Mouse (Mus musculus) activated CD4-positive, CD25-positive, alpha-beta regulatory T cell, adult 4 months (primary cell): ENCODE measurements around the gene Prim1. TPM values are rescaled to one million over a fixed set of nuclear protein-coding genes. Genes with fewer than 3 reads are reported as not detected.
"Not testable (repeated sequence)": the region's sequence is repeated elsewhere in the genome, so short reads cannot be mapped to it uniquely, and the experiment has no call there.

Experiments
- ATAC-seq: one replicate; pipeline ENCODE4 v1.8.0; 2017
- polyA plus RNA-seq, 2 experiments: library from polyadenylated mRNA; unstranded; fragments of 100-300 nt; shearing (Covaris generic); gene quantifications; one replicate each; pipeline ENCODE4 v1.2.1; 2017

Gene Prim1
- polyA plus RNA-seq, 2 experiments from 2014 or later, result 26.5 to 37.8 TPM

DNA sequence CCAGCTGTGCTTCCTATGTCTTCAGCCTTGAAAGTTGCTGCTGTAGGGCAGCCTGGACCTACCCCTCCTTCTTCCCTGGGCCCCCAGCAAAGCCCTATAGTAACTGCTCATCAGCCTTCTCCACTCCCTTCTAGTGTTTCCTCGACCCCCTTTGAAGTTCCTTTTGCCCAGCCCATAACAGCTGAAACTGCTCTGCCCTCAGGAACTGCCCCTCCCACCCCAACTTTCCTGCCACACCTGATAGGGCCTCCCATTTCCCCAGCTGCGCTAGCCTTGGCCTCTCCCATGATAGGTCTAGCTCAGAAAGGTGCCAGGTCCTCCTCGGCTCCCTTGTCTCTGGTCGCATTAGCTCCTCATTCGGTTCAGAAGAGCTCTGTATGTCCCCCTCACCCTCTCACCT is 24.2 kb downstream of the Prim1 start:
- ATAC-seq, result peak; percentile 9

- no peak for ATAC-seq
Measured at GRCm38 (mm10) chr10:128039858-128040257, 24.9 kb downstream of the Prim1 start.

DNA sequence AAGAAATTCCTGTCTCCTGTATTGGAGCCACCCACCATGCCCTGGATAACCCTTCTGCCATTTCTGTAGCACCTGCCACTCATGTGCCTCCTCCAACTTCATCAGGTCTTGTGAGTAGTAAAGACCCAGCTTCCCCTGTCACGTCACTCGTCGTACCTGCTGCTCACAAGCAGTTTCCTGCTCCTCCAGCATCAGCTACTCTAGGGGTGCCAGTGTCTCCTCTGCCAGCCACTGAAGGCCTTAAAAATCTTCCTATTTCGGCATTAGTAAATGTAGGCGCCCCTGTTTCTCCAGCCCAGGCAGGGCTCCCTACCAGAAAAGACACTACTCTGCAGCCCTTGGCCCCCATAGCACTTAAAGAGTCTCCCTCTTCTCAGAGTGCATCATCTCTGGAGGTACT is 25.3 kb downstream of the Prim1 start:
- ATAC-seq, result no peak

GRCm38 (mm10) chr10:128041636-128042035 is 26.7 kb downstream of the Prim1 start:
- no peak for ATAC-seq

GRCm38 (mm10) chr10:128042466-128042865 is 27.5 kb downstream of the Prim1 start:
- ATAC-seq, result no peak

GRCm38 (mm10) chr10:128043041-128043835 is 28.3 kb downstream of the Prim1 start:
- no peak for ATAC-seq

DNA sequence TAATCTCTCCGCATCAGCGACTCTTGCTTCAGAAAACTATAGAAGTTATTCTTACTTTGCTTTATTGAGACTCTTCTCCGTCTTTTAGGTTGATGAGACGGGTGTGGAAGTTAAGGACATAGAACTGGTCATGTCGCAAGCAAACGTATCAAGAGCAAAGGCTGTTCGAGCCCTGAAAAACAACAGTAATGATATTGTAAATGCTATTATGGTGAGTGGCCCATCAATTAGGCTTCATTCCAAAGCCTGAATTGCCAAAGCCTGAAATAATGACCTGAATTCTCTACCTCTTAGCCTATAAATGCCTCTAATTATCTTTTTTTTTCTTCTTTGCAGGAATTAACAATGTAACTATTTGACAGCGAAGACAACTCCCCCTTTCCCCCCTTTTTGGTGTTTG is 33.2 kb downstream of the Prim1 start:
- no peak for ATAC-seq

GRCm38 (mm10) chr10:128049741-128050140 is 34.8 kb downstream of the Prim1 start:
- ATAC-seq, result no peak

DNA sequence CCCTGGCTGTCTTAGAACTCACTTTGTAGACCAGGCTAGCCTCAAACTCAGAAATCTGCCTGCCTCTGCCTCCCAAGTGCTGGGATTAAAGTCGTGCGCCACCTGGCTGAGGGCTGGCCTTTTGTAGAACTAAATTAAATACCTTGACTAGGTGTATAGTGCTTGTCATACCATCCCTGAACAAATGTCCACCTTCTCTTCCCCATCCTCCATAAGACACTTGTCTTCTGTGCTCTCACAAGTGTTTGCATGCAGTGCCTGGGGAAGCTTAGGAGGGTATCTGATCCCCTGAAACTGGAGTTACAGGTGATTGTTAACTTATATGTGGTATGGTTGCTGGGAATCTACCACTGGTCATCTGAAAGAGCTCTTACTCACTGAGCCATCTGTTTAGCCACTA is 35.4 kb downstream of the Prim1 start:
- ATAC-seq, result no peak

DNA sequence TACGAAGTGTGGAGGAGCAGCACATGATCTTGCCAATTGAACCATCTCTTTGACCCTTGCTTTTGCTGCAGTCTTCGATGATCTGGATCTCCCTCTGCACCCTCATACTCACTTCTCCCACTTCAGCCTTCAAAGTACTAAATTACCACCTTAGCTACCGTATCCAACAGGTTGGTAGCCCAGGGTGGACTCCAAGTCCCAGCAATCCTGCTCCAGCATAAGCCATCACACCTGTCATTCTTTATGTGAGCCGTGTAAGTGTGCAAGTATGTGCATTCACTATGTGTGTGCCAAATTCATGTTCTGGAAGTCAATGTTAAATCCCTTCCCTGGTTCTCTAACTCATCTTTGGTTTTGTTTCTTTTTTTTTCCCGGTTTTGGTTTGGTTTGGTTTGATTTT is 36.6 kb downstream of the Prim1 start:
- ATAC-seq, result no peak

DNA sequence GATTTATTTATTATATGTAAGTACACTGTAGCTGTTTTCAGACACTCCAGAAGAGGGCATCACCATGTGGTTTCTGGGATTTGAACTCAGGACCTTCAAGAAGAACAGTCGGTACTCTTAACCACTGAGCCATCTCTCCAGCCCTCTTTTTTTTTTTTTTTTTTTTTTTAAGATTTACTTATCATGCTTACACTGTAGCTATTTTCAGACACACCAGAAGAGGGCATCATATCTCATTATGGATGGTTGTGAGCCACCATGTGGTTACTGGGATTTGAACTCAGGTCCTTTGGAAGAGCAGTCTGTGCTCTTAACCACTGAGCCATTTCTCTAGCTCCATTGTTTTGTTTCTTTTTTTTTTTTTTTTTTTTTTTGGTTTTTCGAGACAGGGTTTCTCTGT is 37.2 kb downstream of the Prim1 start:
- not testable (repeated sequence) for ATAC-seq

GRCm38 (mm10) chr10:128053001-128053400 is 38.0 kb downstream of the Prim1 start:
- ATAC-seq, result no peak

DNA sequence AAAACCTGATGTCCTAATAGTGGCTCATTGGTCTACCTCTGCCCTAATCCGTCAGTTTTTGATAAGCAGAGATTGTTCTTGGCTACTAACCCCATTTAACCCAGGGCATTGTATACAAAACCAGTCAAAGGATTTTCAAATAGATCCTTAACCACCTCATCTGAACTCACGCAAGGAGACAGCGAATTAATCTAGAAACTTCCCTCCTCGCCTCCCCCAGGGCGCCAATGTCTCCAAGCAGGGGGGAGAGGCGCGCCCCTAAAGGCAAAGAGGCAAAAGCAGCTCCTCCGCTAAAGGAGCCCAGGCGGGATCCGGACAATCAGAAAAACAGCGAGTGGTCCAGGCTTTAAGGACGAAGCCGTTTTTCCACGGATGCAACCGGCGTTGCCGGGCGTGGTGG is 43.2 kb downstream of the Prim1 start:
- ATAC-seq, result no peak

- ATAC-seq, result peak; percentile 69
Measured at GRCm38 (mm10) chr10:128058601-128059151, 43.7 kb downstream of the Prim1 start, which contains the start of gene Ptges3. TSS of gene Ptges3 (plus strand) at chr10:128058954.

DNA sequence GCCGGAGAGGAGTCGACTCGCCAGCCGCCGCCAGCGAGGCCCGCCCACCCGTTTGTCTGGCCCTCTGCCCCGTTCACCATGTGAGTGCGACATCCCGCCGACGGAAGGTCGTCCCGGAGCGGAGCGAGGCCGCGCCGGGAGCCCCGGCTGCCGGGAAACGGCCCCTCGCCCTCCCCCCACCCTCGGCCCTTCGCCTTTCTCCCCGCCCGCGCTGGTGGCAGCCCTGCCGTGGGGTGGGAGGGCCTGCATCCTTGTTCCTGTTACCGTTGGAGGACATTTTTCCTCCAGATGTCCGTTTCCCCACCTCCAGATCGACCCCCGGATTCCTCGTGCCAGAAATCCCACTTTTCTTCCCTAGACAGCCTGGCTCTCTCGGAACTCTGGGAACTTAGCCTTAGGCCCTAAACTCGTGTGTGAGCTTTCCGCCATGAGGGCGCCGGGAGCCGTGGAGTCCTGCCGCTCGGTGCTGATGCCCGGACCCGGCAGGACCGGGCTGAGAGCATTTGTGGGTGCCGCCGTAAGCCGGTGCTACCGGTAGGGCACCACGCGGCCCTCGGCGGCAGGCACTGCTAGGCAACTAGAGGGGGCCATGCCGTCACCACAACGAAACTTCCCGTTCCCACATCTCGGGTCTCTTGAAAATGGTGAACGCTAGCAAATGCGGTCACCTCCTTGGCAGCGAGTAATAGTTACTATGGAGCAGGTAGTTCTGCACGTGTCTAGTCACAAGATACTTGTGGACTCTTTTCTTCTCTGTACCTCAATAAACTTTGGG is 44.4 kb downstream of the Prim1 start:
- ATAC-seq, result peak; percentile 74

DNA sequence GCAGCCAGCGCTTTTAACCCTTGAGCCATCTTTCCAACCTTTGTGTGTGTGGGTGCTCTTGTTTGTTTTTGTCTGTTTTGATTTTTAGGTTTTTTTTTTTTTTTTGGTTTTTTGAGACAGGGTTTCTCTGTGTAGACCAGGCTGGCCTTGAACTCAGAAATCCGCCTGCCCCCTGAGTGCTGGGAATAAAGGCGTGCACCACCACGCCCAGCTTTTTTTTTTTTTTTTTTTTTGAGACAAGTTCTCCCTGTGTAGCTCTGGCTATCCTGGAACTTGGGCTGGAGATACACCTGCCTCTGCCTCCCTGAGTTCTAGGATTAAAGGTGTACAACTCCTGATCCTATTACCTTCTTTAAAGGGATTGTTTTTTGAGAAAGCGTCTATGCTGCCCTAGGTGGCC is 46.1 kb downstream of the Prim1 start:
- ATAC-seq, result no peak

DNA sequence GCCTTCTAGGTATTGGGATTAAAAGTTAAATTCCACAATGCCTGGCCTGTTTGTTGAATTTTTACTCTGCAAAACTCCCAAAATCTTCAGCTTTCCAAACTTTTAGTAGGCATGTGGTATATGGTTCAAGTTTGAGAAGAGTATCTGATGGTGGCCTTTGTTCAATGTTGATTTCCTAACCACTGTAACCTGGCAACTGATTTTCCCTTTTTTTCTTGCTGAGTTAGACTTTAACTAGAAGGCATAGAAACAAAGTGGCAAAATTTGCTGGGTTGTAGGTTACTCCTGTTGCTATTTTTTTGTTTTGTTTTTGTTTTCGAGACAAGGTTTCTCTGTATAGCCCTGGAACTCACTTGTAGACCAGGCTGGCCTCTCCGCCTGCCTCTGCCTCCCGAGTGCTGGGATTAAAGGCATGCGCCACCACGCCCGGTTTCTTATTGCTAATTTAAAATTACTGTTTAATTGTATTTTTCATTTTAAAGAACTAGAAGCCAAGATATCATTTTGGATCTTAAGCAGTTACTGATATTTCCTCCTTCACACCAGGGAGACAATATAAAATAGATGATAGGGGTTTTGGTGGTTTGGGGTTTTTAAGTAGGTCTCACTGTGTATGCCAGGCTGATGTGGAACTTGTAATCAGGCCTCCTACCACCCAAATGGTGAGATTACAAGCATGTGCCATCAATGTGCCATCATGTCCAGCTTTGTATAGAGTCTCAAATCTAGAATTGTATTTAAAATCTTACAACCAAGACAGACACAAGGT is 47.4 kb downstream of the Prim1 start:
- no peak for ATAC-seq

GRCm38 (mm10) chr10:128066072-128066471 is 51.1 kb downstream of the Prim1 start:
- no peak for ATAC-seq

DNA sequence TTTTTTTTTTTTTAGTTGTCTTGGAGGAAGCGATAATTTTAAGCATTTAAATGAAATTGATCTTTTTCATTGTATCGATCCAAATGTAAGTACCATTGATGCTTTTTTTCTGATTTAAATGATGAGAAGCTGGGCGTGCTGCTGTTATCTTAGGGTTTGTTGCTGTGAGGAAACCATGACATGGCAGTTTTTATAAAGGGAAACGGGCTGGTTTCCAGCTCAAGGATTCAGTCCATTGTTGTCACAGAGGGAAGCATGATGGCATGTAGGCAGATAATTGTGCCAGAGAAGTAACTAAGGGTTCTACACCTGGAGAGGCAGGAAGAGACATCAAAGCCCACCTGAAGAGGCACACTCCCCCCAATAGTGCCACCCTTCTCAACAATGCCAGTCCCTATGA is 54.2 kb downstream of the Prim1 start:
- no peak for ATAC-seq

GRCm38 (mm10) chr10:128070432-128070831 is 55.5 kb downstream of the Prim1 start:
- not testable (repeated sequence) for ATAC-seq

DNA sequence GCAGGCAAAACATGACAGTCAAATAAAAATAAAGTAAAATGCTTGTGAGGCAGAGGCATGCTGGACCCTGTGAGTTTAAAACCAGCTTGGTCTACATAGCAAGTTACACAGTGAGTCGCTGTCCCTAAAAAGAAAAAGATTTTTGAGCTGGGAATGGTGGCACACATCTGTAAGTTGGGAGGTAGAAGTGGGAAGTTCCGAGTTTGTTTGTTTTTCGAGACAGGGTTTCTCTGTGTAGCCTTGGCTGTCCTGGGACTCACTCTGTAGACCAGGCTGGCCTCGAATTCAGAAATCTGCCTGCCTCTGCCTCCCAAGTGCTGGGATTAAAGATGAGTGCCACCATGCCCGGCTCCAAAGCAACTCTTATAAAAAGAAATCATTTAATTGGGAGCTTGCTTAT is 63.3 kb downstream of the Prim1 start:
- not testable (repeated sequence) for ATAC-seq
